31 mouse cellular contexts compared by ENCODE assay signal in the genomic region with DNA sequence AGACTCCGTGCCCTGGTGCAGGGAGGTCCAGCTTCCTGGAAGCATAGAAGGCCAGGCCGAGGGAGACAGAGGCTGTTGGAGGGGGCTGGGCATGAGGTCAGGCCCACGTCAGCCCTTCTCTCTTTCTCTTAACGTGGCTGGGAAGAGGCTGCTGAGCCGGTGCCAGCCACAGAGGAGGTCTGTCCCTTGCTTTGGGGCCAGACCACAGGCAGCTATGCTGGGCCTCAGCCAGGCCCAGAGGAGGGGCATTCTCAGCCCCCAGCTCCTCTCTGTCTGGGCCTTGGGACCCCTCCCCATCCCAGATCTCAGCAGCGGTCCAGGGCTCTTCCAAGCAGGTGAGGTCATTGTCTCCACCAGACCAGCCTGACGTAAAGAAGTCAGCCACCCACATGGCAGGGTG. TPM values are rescaled to one million over a fixed set of nuclear protein-coding genes. Genes with fewer than 3 reads are reported as not detected.
DNase-seq lines count a peak whose midpoint lies in the region; ATAC-seq and TF ChIP-seq lines count a peak whose summit lies in the region.
"Had no signal": no experiment of that assay in that cellular context is flagged by ENCODE, and none has a peak within 500 bp of the region (broad histone marks: within the 10 kb centered on the region; RNA-seq: fewer than 3 reads in every experiment).

No protein-coding gene starts in this region.

- no peaks in the 10 kb centered on the region for H3K9me3 ChIP-seq in forebrain, postnatal 0 days (ENCODE audit: low read length)
- H3K9me3 ChIP-seq in forebrain, embryonic 12.5 days = no peaks in the 10 kb centered on the region
- H3K9me3 ChIP-seq in hindbrain, postnatal 0 days (ENCODE audit: low read length) = no peaks in the 10 kb centered on the region
- no peaks in the 10 kb centered on the region for H3K9me3 ChIP-seq in hindbrain, embryonic 10.5 days
- H3K9me3 ChIP-seq in embryonic facial prominence, embryonic 11.5 days (replicated peaks; ENCODE audit: control insufficient read depth, low read length) = no peaks in the 10 kb centered on the region
- no peaks in the 10 kb centered on the region for H3K9me3 ChIP-seq in limb, embryonic 15.5 days
- H3K9me3 ChIP-seq: embryonic facial prominence, embryonic 13.5 days; lung, embryonic 15.5 days; neural tube, embryonic 13.5 days had no signal

- no peak overlapping the region for H3K4me2 ChIP-seq in forebrain, postnatal 0 days (ENCODE audit: low read depth)
- no peak overlapping the region for H3K4me2 ChIP-seq in forebrain, embryonic 12.5 days
- no peak overlapping the region for H3K4me2 ChIP-seq in hindbrain, postnatal 0 days (ENCODE audit: low read depth, low read length)
- peak overlapping the region; percentile 13; the same call in 1 of the 2 replicates for H3K4me2 ChIP-seq in embryonic facial prominence, embryonic 11.5 days (ENCODE audit: low read depth, low read length)
- no peak overlapping the region for H3K4me2 ChIP-seq in limb, embryonic 15.5 days
- H3K4me2 ChIP-seq: embryonic facial prominence, embryonic 13.5 days; liver, embryonic 11.5 days; lung, embryonic 15.5 days; midbrain, embryonic 11.5 days; neural tube, embryonic 13.5 days had no signal

- no peaks in the 10 kb centered on the region for H3K36me3 ChIP-seq in forebrain, postnatal 0 days (ENCODE audit: insufficient read depth)
- H3K36me3 ChIP-seq in forebrain, embryonic 12.5 days (replicated peaks) = no peaks in the 10 kb centered on the region
- H3K36me3 ChIP-seq in hindbrain, postnatal 0 days (ENCODE audit: insufficient read depth, low read length) = no peaks in the 10 kb centered on the region
- no peaks in the 10 kb centered on the region for H3K36me3 ChIP-seq in hindbrain, embryonic 10.5 days
- H3K36me3 ChIP-seq in embryonic facial prominence, embryonic 11.5 days (replicated peaks; ENCODE audit: control insufficient read depth, insufficient read depth, low read depth, low read length) = no peaks in the 10 kb centered on the region
- no peaks in the 10 kb centered on the region for H3K36me3 ChIP-seq in limb, embryonic 15.5 days
- H3K36me3 ChIP-seq: embryonic facial prominence, embryonic 13.5 days; lung, embryonic 15.5 days; neural tube, embryonic 13.5 days had no signal

- H3K4me3 ChIP-seq in forebrain, postnatal 0 days (ENCODE audit: low read depth, low read length) = no peak overlapping the region
- H3K4me3 ChIP-seq in forebrain, embryonic 12.5 days (replicated peaks) = no peak overlapping the region
- H3K4me3 ChIP-seq in hindbrain, postnatal 0 days (ENCODE audit: low read length) = no peak overlapping the region
- H3K4me3 ChIP-seq in hindbrain, embryonic 10.5 days = no peak overlapping the region
- no peak overlapping the region for H3K4me3 ChIP-seq in embryonic facial prominence, embryonic 11.5 days (ENCODE audit: low read depth, low read length)
- H3K4me3 ChIP-seq in limb, embryonic 15.5 days = no peak overlapping the region
- H3K4me3 ChIP-seq: embryonic facial prominence, embryonic 13.5 days; erythroblast, embryonic 14.5 days; layer of hippocampus, adult 2 months; lung, embryonic 15.5 days; neural tube, embryonic 13.5 days had no signal

- TF ChIP-seq CTCF in forebrain, postnatal 0 days (IDR thresholded peaks at IDR 0.05; ENCODE audit: low read depth) = no peak
- TF ChIP-seq CTCF in hindbrain, postnatal 0 days (IDR thresholded peaks at IDR 0.05; ENCODE audit: low read depth) = no peak

- no peak overlapping the region for H3K9ac ChIP-seq in forebrain, postnatal 0 days
- no peak overlapping the region for H3K9ac ChIP-seq in forebrain, embryonic 12.5 days
- no peak overlapping the region for H3K9ac ChIP-seq in hindbrain, postnatal 0 days (replicated peaks; ENCODE audit: low read length)
- no peak overlapping the region for H3K9ac ChIP-seq in embryonic facial prominence, embryonic 11.5 days (replicated peaks; ENCODE audit: low read length)
- no peak overlapping the region for H3K9ac ChIP-seq in limb, embryonic 15.5 days
- H3K9ac ChIP-seq: embryonic facial prominence, embryonic 13.5 days; lung, embryonic 15.5 days; neural tube, embryonic 13.5 days had no signal

- no peaks in the 10 kb centered on the region for H3K4me1 ChIP-seq in forebrain, postnatal 0 days (ENCODE audit: insufficient read depth)
- peaks cover 2% of the 10 kb centered on the region; the same call in 1 of the 2 replicates for H3K4me1 ChIP-seq in forebrain, embryonic 12.5 days
- no peaks in the 10 kb centered on the region; the same call in 1 of the 2 replicates for H3K4me1 ChIP-seq in hindbrain, postnatal 0 days (ENCODE audit: insufficient read depth, low read length)
- H3K4me1 ChIP-seq in hindbrain, embryonic 10.5 days (replicated peaks) = peaks cover 13% of the 10 kb centered on the region
- H3K4me1 ChIP-seq in embryonic facial prominence, embryonic 11.5 days (ENCODE audit: control insufficient read depth, insufficient read depth, low read length) = no peaks in the 10 kb centered on the region
- peaks cover 33% of the 10 kb centered on the region for H3K4me1 ChIP-seq in limb, embryonic 15.5 days

- no peak for DNase-seq in forebrain, postnatal 0 days
- DNase-seq in hindbrain, postnatal 0 days (ENCODE audit: low spot score) = no peak
- DNase-seq in hindbrain, embryonic 10.5 days (ENCODE audit: low spot score) = no peak
- DNase-seq in embryonic facial prominence, embryonic 11.5 days (ENCODE audit: low spot score) = no peak
- no peak for DNase-seq in testis, postnatal 14 days (ENCODE audit: low spot score)
- DNase-seq: adrenal gland, postnatal 10 days; cerebellum, adult 8-10 months; cerebellum, postnatal 25 days; gastrocnemius, postnatal 10 days; heart, postnatal 4 days; kidney, adult 18-20 months; kidney, postnatal 36 days; right cerebral cortex, postnatal 4 days; thymus, postnatal 14 days had no signal

- WGBS in forebrain, postnatal 0 days = 35% methylated on average over 7 of the region's 7 CpGs
- WGBS in forebrain, embryonic 12.5 days = 41% methylated on average over 7 of the region's 7 CpGs
- WGBS in hindbrain, postnatal 0 days = 41% methylated on average over 7 of the region's 7 CpGs
- WGBS in hindbrain, embryonic 10.5 days = 60% methylated on average over 7 of the region's 7 CpGs
- 52% methylated on average over 7 of the region's 7 CpGs for WGBS in embryonic facial prominence, embryonic 11.5 days
- WGBS in limb, embryonic 15.5 days = 43% methylated on average over 7 of the region's 7 CpGs

- peak; percentile 25; the same call in 1 of the 2 replicates for ATAC-seq in forebrain, postnatal 0 days
- no peak for ATAC-seq in forebrain, embryonic 12.5 days (ENCODE audit: low FRiP score)
- peak; percentile 53; the same call in 1 of the 2 replicates for ATAC-seq in hindbrain, postnatal 0 days
- ATAC-seq in embryonic facial prominence, embryonic 11.5 days (replicated peaks; ENCODE audit: insufficient number of reproducible peaks, low FRiP score, low TSS enrichment, low read depth) = no peak
- peak; percentile 60; the same call in 1 of the 2 replicates for ATAC-seq in limb, embryonic 15.5 days (ENCODE audit: insufficient number of reproducible peaks, low FRiP score, low TSS enrichment, low read depth)

- H3K27me3 ChIP-seq in forebrain, postnatal 0 days (ENCODE audit: insufficient read depth, low read length) = no peaks in the 10 kb centered on the region
- H3K27me3 ChIP-seq in forebrain, embryonic 12.5 days = no peaks in the 10 kb centered on the region
- H3K27me3 ChIP-seq in hindbrain, postnatal 0 days (ENCODE audit: insufficient read depth, low read length) = no peaks in the 10 kb centered on the region
- no peaks in the 10 kb centered on the region for H3K27me3 ChIP-seq in hindbrain, embryonic 10.5 days (ENCODE audit: insufficient read depth, poor library complexity, severe bottlenecking)
- H3K27me3 ChIP-seq in embryonic facial prominence, embryonic 11.5 days (ENCODE audit: control insufficient read depth, insufficient read depth, low read length) = no peaks in the 10 kb centered on the region
- no peaks in the 10 kb centered on the region for H3K27me3 ChIP-seq in limb, embryonic 15.5 days
- H3K27me3 ChIP-seq: CH12.LX; embryonic facial prominence, embryonic 13.5 days; lung, embryonic 15.5 days; neural tube, embryonic 13.5 days had no signal

- H3K27ac ChIP-seq in forebrain, postnatal 0 days (ENCODE audit: low read depth, low read length) = no peak overlapping the region
- no peak overlapping the region for H3K27ac ChIP-seq in forebrain, embryonic 12.5 days
- no peak overlapping the region for H3K27ac ChIP-seq in hindbrain, postnatal 0 days
- no peak overlapping the region for H3K27ac ChIP-seq in hindbrain, embryonic 10.5 days
- H3K27ac ChIP-seq in embryonic facial prominence, embryonic 11.5 days (replicated peaks; ENCODE audit: low read depth, low read length) = no peak overlapping the region
- H3K27ac ChIP-seq in limb, embryonic 15.5 days = no peak overlapping the region
- H3K27ac ChIP-seq: embryonic facial prominence, embryonic 13.5 days; layer of hippocampus, adult 2 months; lung, embryonic 15.5 days; neural tube, embryonic 13.5 days had no signal

RNA-seq across cellular contexts. Expression of gene Lif, which starts 22.6 kb away (rescaled TPM):
- 0.08 and 0.43 TPM in 2 replicates for total RNA-seq in forebrain, postnatal 0 days (2014; rRNA removed)
- polyA plus RNA-seq in forebrain, postnatal 0 days (2015; fragmentation: Nextera tagmentation; extraction: Ambion mirVana) = 0.05 and 0.22 TPM in 2 replicates
- polyA plus RNA-seq in forebrain, embryonic 12.5 days (2016; fragmentation: Nextera tagmentation; extraction: Ambion mirVana) = 0.06 TPM in 1 of 2 replicates, not detected in the other
- 0.21 and 0.22 TPM in 2 replicates for total RNA-seq in hindbrain, postnatal 0 days (2014; rRNA removed)
- polyA plus RNA-seq in hindbrain, postnatal 0 days (2015; fragmentation: Nextera tagmentation; extraction: Ambion mirVana) = 0.08 and 0.10 TPM in 2 replicates
- 0.05 and 0.09 TPM in 2 replicates for polyA plus RNA-seq in hindbrain, embryonic 10.5 days (2016; fragmentation: Nextera tagmentation; extraction: Ambion mirVana)
- 0.07 and 0.14 TPM in 2 replicates for polyA plus RNA-seq in embryonic facial prominence, embryonic 11.5 days (2014; fragmentation: Nextera tagmentation; extraction: Ambion mirVana)
- polyA plus RNA-seq in limb, embryonic 15.5 days (2015; fragmentation: Nextera tagmentation; extraction: Ambion mirVana) = 0.49 and 0.53 TPM in 2 replicates
- polyA plus RNA-seq: erythroblast, embryonic 14.5 days; forebrain, embryonic 11.5 days; liver, embryonic 11.5 days; liver, embryonic 16.5 days; midbrain, embryonic 11.5 days; neural tube, embryonic 13.5 days had no signal

RNA-seq across cellular contexts. Expression of gene Osm, which starts 43.7 kb away (rescaled TPM):
- total RNA-seq in forebrain, postnatal 0 days (2014; rRNA removed) = 0.05 TPM in 1 of 2 replicates, not detected in the other
- polyA plus RNA-seq in forebrain, postnatal 0 days (2015; fragmentation: Nextera tagmentation; extraction: Ambion mirVana) = 0.13 and 0.14 TPM in 2 replicates
- not detected in 2 replicates for polyA plus RNA-seq in forebrain, embryonic 12.5 days (2016; fragmentation: Nextera tagmentation; extraction: Ambion mirVana)
- total RNA-seq in hindbrain, postnatal 0 days (2014; rRNA removed) = 0.40 TPM in 1 of 2 replicates, not detected in the other
- 0.08 TPM in 1 of 2 replicates, not detected in the other for polyA plus RNA-seq in hindbrain, postnatal 0 days (2015; fragmentation: Nextera tagmentation; extraction: Ambion mirVana)
- 0.09 TPM in 1 of 2 replicates, not detected in the other for polyA plus RNA-seq in hindbrain, embryonic 10.5 days (2016; fragmentation: Nextera tagmentation; extraction: Ambion mirVana)
- not detected in 2 replicates for polyA plus RNA-seq in embryonic facial prominence, embryonic 11.5 days (2014; fragmentation: Nextera tagmentation; extraction: Ambion mirVana)
- polyA plus RNA-seq in limb, embryonic 15.5 days (2015; fragmentation: Nextera tagmentation; extraction: Ambion mirVana) = 0.12 and 0.23 TPM in 2 replicates
- total RNA-seq: gastrocnemius, postnatal 10 days; layer of hippocampus, postnatal 14 days; left cerebral cortex, postnatal 36 days had no signal
- polyA plus RNA-seq: C2C12; embryonic facial prominence, embryonic 13.5 days; forebrain, embryonic 11.5 days; heart, embryonic 14.5 days; kidney, embryonic 16.5 days; midbrain, embryonic 11.5 days; neural tube, embryonic 13.5 days had no signal

Comparison
In these comparisons a context has a peak if more than half of its experiments do, and no peak if none do; other contexts are left out.
1. ATAC-seq: peak in forebrain, postnatal 0 days (single experiment), hindbrain, postnatal 0 days (single experiment) and limb, embryonic 15.5 days (single experiment); none in forebrain, embryonic 12.5 days (single experiment) and embryonic facial prominence, embryonic 11.5 days (single experiment).